ENCODE assay signal across 15 mouse cellular contexts in genomic region chr8:104034286-104034685, GRCm38 (mm10).
"Had no signal": no experiment of that assay in that cellular context is flagged by ENCODE, and none has a peak within 500 bp of the region (broad histone marks: within the 10 kb centered on the region; RNA-seq: fewer than 3 reads in every experiment).

No protein-coding gene starts in this region.

- H3K27ac ChIP-seq: neural tube, embryonic 15.5 days; stomach, embryonic 15.5 days; stomach, postnatal 0 days had no signal

- H3K9ac ChIP-seq: neural tube, embryonic 15.5 days; stomach, embryonic 15.5 days had no signal

- H3K4me1 ChIP-seq: neural tube, embryonic 15.5 days; stomach, embryonic 15.5 days had no signal

- H3K27me3 ChIP-seq: stomach, embryonic 15.5 days had no signal

- DNase-seq: retina, postnatal 1 day; right cerebral cortex, adult 18-20 months; right cerebral cortex, postnatal 14 days; right cerebral cortex, postnatal 25 days; right cerebral cortex, postnatal 4 days; spleen, adult 18-20 months; thymus, adult 18-20 months; thymus, adult 2 months; thymus, postnatal 14 days; thymus, postnatal 25 days; thymus, postnatal 36 days; thymus, postnatal 4 days had no signal

- H3K4me2 ChIP-seq: neural tube, embryonic 15.5 days; stomach, embryonic 15.5 days had no signal

- H3K4me3 ChIP-seq: neural tube, embryonic 15.5 days; stomach, embryonic 15.5 days had no signal

- H3K36me3 ChIP-seq: neural tube, embryonic 15.5 days; stomach, embryonic 15.5 days had no signal

- H3K9me3 ChIP-seq: stomach, embryonic 15.5 days had no signal
